Mouse (Mus musculus): ENCODE results near the gene Rpp25. TPM values are rescaled to one million over a fixed set of nuclear protein-coding genes. Genes with fewer than 3 reads are reported as not detected.

Gene Rpp25
- total and polyA plus RNA-seq, 2 experiments from 2014 or later, result 15.0 to 21.3 TPM

- DNase-seq (ENCODE audit: low spot score) (no peak), ATAC-seq (ENCODE audit: insufficient read depth, low read depth) (peak; percentile 46)
- H3K4me1 ChIP-seq (ENCODE audit: control insufficient read depth, insufficient read depth), result peaks cover 13% of the 10 kb centered on the region
- WGBS, result under 1% methylated on average over 24 of the region's 24 CpGs
- H3K9ac ChIP-seq (replicated peaks; ENCODE audit: low read depth, low read length), result peak overlapping the region; percentile 83
- H3K27ac ChIP-seq (ENCODE audit: low read depth), result peak overlapping the region; percentile 71
- no peaks in the 10 kb centered on the region for H3K27me3 ChIP-seq (ENCODE audit: control insufficient read depth, insufficient read depth, low read length)
- no peak for TF ChIP-seq CTCF (IDR thresholded peaks at IDR 0.05; ENCODE audit: low read depth)
- TF ChIP-seq EP300 (IDR thresholded peaks at IDR 0.05; ENCODE audit: low read depth), result no peak
- H3K36me3 ChIP-seq (replicated peaks; ENCODE audit: control insufficient read depth, insufficient read depth, low read length), result peaks cover 50% of the 10 kb centered on the region
- H3K9me3 ChIP-seq (replicated peaks; ENCODE audit: control insufficient read depth, low read length), result no peaks in the 10 kb centered on the region
- H3K4me2 ChIP-seq (ENCODE audit: low read depth, low read length), result peak overlapping the region; percentile 95
- H3K4me3 ChIP-seq (ENCODE audit: low read depth, low read length), result peak overlapping the region; percentile 68
Measured at GRCm38 (mm10) chr9:57537728-57538181, 33.9 kb downstream of the Rpp25 start.

- TF ChIP-seq CTCF (IDR thresholded peaks at IDR 0.05; ENCODE audit: low read depth) (no peak), EP300 (IDR thresholded peaks at IDR 0.05; ENCODE audit: low read depth) (no peak)
- ATAC-seq (ENCODE audit: insufficient read depth, low read depth) (no peak), DNase-seq (ENCODE audit: low spot score) (no peak)
- H3K27me3 ChIP-seq (ENCODE audit: control insufficient read depth, insufficient read depth, low read length), result no peaks in the 10 kb centered on the region
- no peak overlapping the region for H3K4me2 ChIP-seq (ENCODE audit: low read depth, low read length)
- peaks cover 13% of the 10 kb centered on the region for H3K4me1 ChIP-seq (ENCODE audit: control insufficient read depth, insufficient read depth)
- WGBS, result 88% methylated on average over 2 of the region's 2 CpGs
- H3K9me3 ChIP-seq (replicated peaks; ENCODE audit: control insufficient read depth, low read length), result no peaks in the 10 kb centered on the region
- H3K27ac ChIP-seq (ENCODE audit: low read depth), result no peak overlapping the region
- no peak overlapping the region for H3K9ac ChIP-seq (replicated peaks; ENCODE audit: low read depth, low read length)
- H3K36me3 ChIP-seq (replicated peaks; ENCODE audit: control insufficient read depth, insufficient read depth, low read length), result peaks cover 50% of the 10 kb centered on the region
- H3K4me3 ChIP-seq (ENCODE audit: low read depth, low read length), result no peak overlapping the region
Measured at GRCm38 (mm10) chr9:57539550-57539949, 35.7 kb downstream of the Rpp25 start.

- WGBS, result 0% methylated on average over 1 of the region's 1 CpGs
- peak; percentile 41 for DNase-seq (ENCODE audit: low spot score)
- peaks cover 13% of the 10 kb centered on the region for H3K4me1 ChIP-seq (ENCODE audit: control insufficient read depth, insufficient read depth)
- no peak for ATAC-seq (ENCODE audit: insufficient read depth, low read depth)
- no peak for TF ChIP-seq EP300 (IDR thresholded peaks at IDR 0.05; ENCODE audit: low read depth)
- TF ChIP-seq CTCF (IDR thresholded peaks at IDR 0.05; ENCODE audit: low read depth), result peak; percentile 72
- no peak overlapping the region for H3K27ac ChIP-seq (ENCODE audit: low read depth)
- peaks cover 59% of the 10 kb centered on the region for H3K36me3 ChIP-seq (replicated peaks; ENCODE audit: control insufficient read depth, insufficient read depth, low read length)
- H3K27me3 ChIP-seq (ENCODE audit: control insufficient read depth, insufficient read depth, low read length), result no peaks in the 10 kb centered on the region
- no peaks in the 10 kb centered on the region for H3K9me3 ChIP-seq (replicated peaks; ENCODE audit: control insufficient read depth, low read length)
- no peak overlapping the region for H3K4me2 ChIP-seq (ENCODE audit: low read depth, low read length)
- H3K9ac ChIP-seq (replicated peaks; ENCODE audit: low read depth, low read length), result no peak overlapping the region
- no peak overlapping the region for H3K4me3 ChIP-seq (ENCODE audit: low read depth, low read length)
Measured at GRCm38 (mm10) chr9:57541312-57541711, 37.5 kb downstream of the Rpp25 start.

GRCm38 (mm10) chr9:57543951-57544350 is 40.1 kb downstream of the Rpp25 start:
- ATAC-seq (ENCODE audit: insufficient read depth, low read depth), result no peak
- no peak for DNase-seq (ENCODE audit: low spot score)
- Histone ChIP-seq H3K36me3 (replicated peaks; ENCODE audit: control insufficient read depth, insufficient read depth, low read length) (peaks cover 79% of the 10 kb centered on the region), H3K27ac (ENCODE audit: low read depth) (no peak overlapping the region), H3K27me3 (ENCODE audit: control insufficient read depth, insufficient read depth, low read length) (no peaks in the 10 kb centered on the region), H3K9me3 (replicated peaks; ENCODE audit: control insufficient read depth, low read length) (no peaks in the 10 kb centered on the region), H3K4me1 (ENCODE audit: control insufficient read depth, insufficient read depth) (peaks cover 12% of the 10 kb centered on the region; the same call in 1 of the 2 replicates), H3K9ac (replicated peaks; ENCODE audit: low read depth, low read length) (no peak overlapping the region), H3K4me3 (ENCODE audit: low read depth, low read length) (no peak overlapping the region), H3K4me2 (ENCODE audit: low read depth, low read length) (no peak overlapping the region)
- WGBS, result 61% methylated on average over 3 of the region's 3 CpGs
- TF ChIP-seq EP300 (IDR thresholded peaks at IDR 0.05; ENCODE audit: low read depth), result no peak
- no peak for TF ChIP-seq CTCF (IDR thresholded peaks at IDR 0.05; ENCODE audit: low read depth)

GRCm38 (mm10) chr9:57547287-57547686 is 43.5 kb downstream of the Rpp25 start:
- no peaks in the 10 kb centered on the region for H3K9me3 ChIP-seq (replicated peaks; ENCODE audit: control insufficient read depth, low read length)
- ATAC-seq (ENCODE audit: insufficient read depth, low read depth) (no peak), DNase-seq (ENCODE audit: low spot score) (peak; percentile 30)
- peaks cover 39% of the 10 kb centered on the region for H3K4me1 ChIP-seq (ENCODE audit: control insufficient read depth, insufficient read depth)
- no peaks in the 10 kb centered on the region for H3K27me3 ChIP-seq (ENCODE audit: control insufficient read depth, insufficient read depth, low read length)
- 54% methylated on average over 5 of the region's 5 CpGs for WGBS
- no peak overlapping the region for H3K4me3 ChIP-seq (ENCODE audit: low read depth, low read length)
- H3K36me3 ChIP-seq (replicated peaks; ENCODE audit: control insufficient read depth, insufficient read depth, low read length), result peaks cover 66% of the 10 kb centered on the region
- no peak overlapping the region for H3K4me2 ChIP-seq (ENCODE audit: low read depth, low read length)
- H3K27ac ChIP-seq (ENCODE audit: low read depth), result no peak overlapping the region
- H3K9ac ChIP-seq (replicated peaks; ENCODE audit: low read depth, low read length), result no peak overlapping the region
- TF ChIP-seq EP300 (IDR thresholded peaks at IDR 0.05; ENCODE audit: low read depth) (no peak), CTCF (IDR thresholded peaks at IDR 0.05; ENCODE audit: low read depth) (no peak)

GRCm38 (mm10) chr9:57547869-57548268 is 44.0 kb downstream of the Rpp25 start:
- Histone ChIP-seq H3K27me3 (ENCODE audit: control insufficient read depth, insufficient read depth, low read length) (no peaks in the 10 kb centered on the region), H3K4me1 (ENCODE audit: control insufficient read depth, insufficient read depth) (peaks cover 39% of the 10 kb centered on the region), H3K9me3 (replicated peaks; ENCODE audit: control insufficient read depth, low read length) (no peaks in the 10 kb centered on the region), H3K9ac (replicated peaks; ENCODE audit: low read depth, low read length) (no peak overlapping the region), H3K4me3 (ENCODE audit: low read depth, low read length) (no peak overlapping the region), H3K27ac (ENCODE audit: low read depth) (no peak overlapping the region), H3K4me2 (ENCODE audit: low read depth, low read length) (no peak overlapping the region), H3K36me3 (replicated peaks; ENCODE audit: control insufficient read depth, insufficient read depth, low read length) (peaks cover 61% of the 10 kb centered on the region)
- WGBS, result 86% methylated on average over 11 of the region's 11 CpGs
- ATAC-seq (ENCODE audit: insufficient read depth, low read depth) (no peak), DNase-seq (ENCODE audit: low spot score) (no peak)
- TF ChIP-seq CTCF (IDR thresholded peaks at IDR 0.05; ENCODE audit: low read depth), result no peak

Measured in heart, postnatal 0 days (tissue).